Mouse (Mus musculus) brain, embryonic 14.5 days (tissue): ENCODE results near the gene Ripor3. TPM values are rescaled to one million over a fixed set of nuclear protein-coding genes. Genes with fewer than 3 reads are reported as not detected.
"Not testable (repeated sequence)": the region's sequence is repeated elsewhere in the genome, so short reads cannot be mapped to it uniquely, and the experiment has no call there.

ENCODE experiments used
- DNase-seq: peaks from one replicate; pipeline ENCODE4 v3.0.0-alpha.2; 2011; ENCODE audit warnings: low read depth
- CTCF ChIP-seq: fragments of 200-500 bp; IDR thresholded peaks from 2 replicates; pipeline ENCODE4 v1.5.1; 2012; ENCODE audit warnings: inconsistent platforms, mild to moderate bottlenecking, moderate library complexity, borderline replicate concordance; ENCODE audit not compliant: insufficient read depth, insufficient read length; ENCODE audit errors: extremely low read depth
- POLR2A ChIP-seq: fragments of 200-500 bp; IDR thresholded peaks from 2 replicates; pipeline ENCODE4 v1.6.1; 2012; ENCODE audit warnings: mild to moderate bottlenecking, inconsistent platforms, borderline replicate concordance; ENCODE audit not compliant: poor library complexity, insufficient read depth, insufficient read length, severe bottlenecking; ENCODE audit errors: extremely low read depth
- polyA plus RNA-seq: library from polyadenylated mRNA; depleted of rRNA; stranded (reverse); fragments of >200 nt; gene quantifications from 2 replicates; pipeline ENCODE4 v1.2.3, GENCODE M21; 2012; rRNA removed

The Ripor3 gene
- polyA plus RNA-seq: 1.1 and 1.2 TPM in 2 replicates

- TF ChIP-seq POLR2A (no peak), CTCF (peak; percentile 66; the same call in 1 of the 2 replicates)
- DNase-seq: peak; percentile 49
Measured at GRCm38 (mm10) chr2:168009936-168010668, at the start of gene Ripor3. Ripor3 (minus strand) TSS chr2:168010618.

- no peak for DNase-seq
- TF ChIP-seq CTCF: peak; percentile 28; the same call in 1 of the 2 replicates
- no peak for TF ChIP-seq POLR2A
Measured at GRCm38 (mm10) chr2:168059200-168059790, 48.9 kb upstream of the Ripor3 start.

GRCm38 (mm10) chr2:168058488-168059199 is 48.2 kb upstream of the Ripor3 start:
- TF ChIP-seq CTCF (no peak), POLR2A (no peak)
- DNase-seq: no peak

GRCm38 (mm10) chr2:168057876-168058275 is 47.5 kb upstream of the Ripor3 start:
- not testable (repeated sequence) for DNase-seq

GRCm38 (mm10) chr2:168056666-168056933 is 46.2 kb upstream of the Ripor3 start:
- DNase-seq: no peak
- no peak for TF ChIP-seq POLR2A
- no peak for TF ChIP-seq CTCF

GRCm38 (mm10) chr2:168055910-168056665 is 45.7 kb upstream of the Ripor3 start:
- DNase-seq: no peak
- TF ChIP-seq POLR2A: no peak
- TF ChIP-seq CTCF: no peak

- TF ChIP-seq CTCF (no peak), POLR2A (no peak)
- DNase-seq: no peak
Measured at GRCm38 (mm10) chr2:168054142-168054541, 43.7 kb upstream of the Ripor3 start.

- TF ChIP-seq CTCF (peak; percentile 62), POLR2A (no peak)
- no peak for DNase-seq
Measured at GRCm38 (mm10) chr2:168052689-168053088, 42.3 kb upstream of the Ripor3 start.

GRCm38 (mm10) chr2:168052156-168052555 is 41.7 kb upstream of the Ripor3 start:
- TF ChIP-seq CTCF (no peak), POLR2A (no peak)

GRCm38 (mm10) chr2:168050000-168050942 is 39.9 kb upstream of the Ripor3 start:
- no peak for DNase-seq
- TF ChIP-seq POLR2A: no peak
- no peak for TF ChIP-seq CTCF

More at GRCm38 (mm10) chr2:168052156-168052555, 41.7 kb upstream of the Ripor3 start:
- DNase-seq: no peak
